Mouse (Mus musculus): ENCODE data around the gene Fgf10. TPM values are rescaled to one million over a fixed set of nuclear protein-coding genes. Genes with fewer than 3 reads are reported as not detected.

The Fgf10 gene
- polyA plus RNA-seq, 1 experiment, result 0.21 TPM

DNA sequence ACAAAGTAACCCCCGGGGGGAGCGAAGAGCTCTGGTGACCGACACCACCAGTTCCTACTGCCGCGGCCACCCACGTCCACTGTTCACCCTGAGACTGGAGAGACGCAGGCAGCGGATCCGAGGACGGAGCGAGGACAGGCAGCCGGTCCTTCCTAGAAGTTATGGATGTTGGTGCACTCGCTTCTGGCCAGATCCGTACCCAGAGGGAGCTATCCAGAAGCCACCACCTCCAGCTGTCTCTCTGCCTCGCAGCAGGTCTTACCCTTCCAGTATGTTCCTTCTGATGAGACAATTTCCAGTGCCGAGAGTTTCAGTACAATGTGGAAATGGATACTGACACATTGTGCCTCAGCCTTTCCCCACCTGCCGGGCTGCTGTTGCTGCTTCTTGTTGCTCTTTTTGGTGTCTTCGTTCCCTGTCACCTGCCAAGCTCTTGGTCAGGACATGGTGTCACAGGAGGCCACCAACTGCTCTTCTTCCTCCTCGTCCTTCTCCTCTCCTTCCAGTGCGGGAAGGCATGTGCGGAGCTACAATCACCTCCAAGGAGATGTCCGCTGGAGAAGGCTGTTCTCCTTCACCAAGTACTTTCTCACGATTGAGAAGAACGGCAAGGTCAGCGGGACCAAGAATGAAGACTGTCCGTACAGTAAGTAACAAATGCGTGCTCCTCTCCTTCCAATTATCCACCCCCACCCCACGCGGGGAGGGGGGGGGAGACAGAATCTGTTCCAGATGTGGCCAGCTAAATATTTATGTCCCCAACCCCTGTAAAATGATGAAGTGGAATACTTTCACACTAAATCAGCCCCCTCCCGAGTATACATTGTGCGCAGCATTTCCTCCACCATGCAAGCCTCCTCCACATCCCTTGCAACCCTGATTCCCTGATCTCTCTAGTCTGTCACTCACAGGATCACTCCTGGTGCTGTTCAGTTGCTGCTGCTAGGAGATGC lies 45.8 kb downstream of the Fgf10 start:
- WGBS, result 5% methylated on average over 31 of the region's 31 CpGs
- no peak for DNase-seq (ENCODE audit: low read depth, low spot score)

DNA sequence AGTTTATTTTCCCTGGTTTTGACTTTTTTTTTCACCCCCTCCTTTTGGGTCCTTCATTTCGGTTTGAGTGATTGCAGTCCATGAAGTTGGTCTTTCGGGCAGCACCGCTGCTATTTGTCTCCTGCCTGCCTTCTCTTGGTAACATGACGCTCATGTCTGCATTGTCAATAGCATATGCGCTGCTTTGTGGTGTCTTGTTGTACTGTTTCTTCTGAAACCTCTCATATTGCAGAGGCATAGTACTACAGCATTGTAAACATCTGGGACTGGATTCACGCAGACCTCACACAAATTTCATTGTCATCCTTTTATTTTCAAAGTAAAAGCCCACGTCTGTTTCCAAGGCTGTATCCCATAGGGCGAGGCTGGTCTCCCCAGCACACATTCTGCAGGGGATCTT lies 46.7 kb downstream of the Fgf10 start:
- WGBS, result 20% methylated on average over 8 of the region's 8 CpGs
- no peak for DNase-seq (ENCODE audit: low read depth, low spot score)

DNA sequence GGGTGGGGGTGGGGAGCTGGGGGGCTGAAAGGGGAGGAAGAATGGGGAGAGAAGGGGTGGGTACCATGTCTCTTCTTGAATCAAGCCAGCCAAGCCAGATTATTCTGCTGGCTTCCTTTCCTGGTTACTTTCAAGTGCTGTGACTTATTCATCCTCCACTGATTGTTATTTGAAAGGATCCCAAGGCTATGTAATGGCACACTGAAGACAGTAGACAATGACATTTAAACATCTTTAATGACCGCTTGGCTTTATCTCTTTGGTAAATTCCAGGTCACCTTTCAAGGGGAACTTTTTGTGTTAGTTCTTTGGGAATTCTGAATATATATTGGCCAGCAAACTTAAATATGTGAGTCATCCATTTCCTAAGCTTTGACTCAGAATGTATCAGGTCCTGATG lies 47.1 kb downstream of the Fgf10 start:
- no peak for DNase-seq (ENCODE audit: low read depth, low spot score)
- 64% methylated on average over 1 of the region's 1 CpGs for WGBS

DNA sequence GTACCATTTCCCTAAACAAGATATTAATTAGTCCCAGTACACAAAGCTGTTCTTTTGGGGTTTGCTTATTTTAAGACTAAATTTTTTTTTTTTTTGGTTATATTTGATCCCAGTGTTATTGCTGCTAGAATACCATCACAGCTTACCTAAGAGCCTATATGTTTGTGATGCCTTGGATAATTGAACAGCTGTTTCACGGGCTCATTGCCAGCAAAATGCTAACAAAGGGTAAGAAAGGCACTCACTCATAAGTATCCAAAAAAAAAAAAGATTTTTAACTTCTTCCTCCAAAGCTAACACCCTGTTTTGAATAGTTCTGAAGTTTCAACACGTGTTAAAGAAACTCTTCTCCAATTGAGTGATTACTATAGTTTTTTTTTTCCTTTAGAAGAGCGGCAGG lies 48.8 kb downstream of the Fgf10 start:
- DNase-seq (ENCODE audit: low read depth, low spot score), result no peak
- WGBS, result 53% methylated on average over 3 of the region's 3 CpGs

DNA sequence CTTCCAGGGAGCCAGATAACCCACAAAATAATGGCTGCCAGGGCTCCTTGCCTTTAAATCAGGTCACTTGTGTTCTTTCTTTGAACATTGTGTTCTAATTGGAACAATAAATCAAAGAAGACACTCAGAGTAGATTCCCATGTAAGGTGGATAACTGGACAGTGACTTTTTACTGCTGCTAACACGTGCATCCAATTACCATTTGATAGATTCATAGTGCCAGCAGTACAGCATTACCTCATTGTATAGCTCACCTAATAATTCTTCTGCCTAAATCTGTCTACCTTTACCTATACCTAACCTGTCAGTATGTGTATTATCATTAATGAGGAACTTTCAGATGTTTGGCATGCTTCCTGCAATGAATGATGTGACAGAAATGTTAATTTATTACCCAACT lies 52.1 kb downstream of the Fgf10 start:
- 31% methylated on average over 1 of the region's 1 CpGs for WGBS
- DNase-seq (ENCODE audit: low read depth, low spot score), result no peak

DNA sequence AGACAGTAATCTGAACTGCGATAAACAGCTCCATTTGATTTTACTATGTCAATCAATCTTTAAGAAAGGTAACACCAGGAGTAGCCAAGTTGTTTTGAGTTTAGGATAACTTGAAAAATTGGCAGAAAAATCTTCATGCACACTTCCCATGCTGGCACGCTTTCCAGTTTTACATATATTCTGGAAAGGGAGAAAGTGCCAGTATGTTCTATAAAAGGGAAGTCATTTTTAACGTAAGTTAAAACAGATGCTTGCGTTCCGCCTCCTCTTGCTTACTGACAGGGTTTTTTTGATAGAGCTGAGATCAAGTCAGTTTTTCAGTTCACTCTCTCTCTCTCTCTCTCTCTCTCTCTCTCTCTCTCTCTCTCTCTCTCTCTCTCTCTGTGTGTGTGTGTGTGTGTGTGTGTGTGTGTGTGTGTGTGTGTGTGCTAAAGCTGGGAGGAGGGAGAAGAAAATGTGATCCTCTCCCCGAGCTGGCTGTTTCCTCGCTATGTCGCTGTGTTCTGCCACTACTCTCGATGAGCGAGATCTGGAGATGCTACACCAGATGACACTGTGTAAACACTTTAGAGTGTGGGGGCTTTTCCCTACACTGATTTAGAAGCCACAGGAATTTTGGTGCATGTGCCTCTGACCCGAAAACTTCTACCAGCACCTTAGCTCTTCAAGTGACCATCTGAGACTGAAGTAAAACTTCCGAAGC lies 62.4 kb downstream of the Fgf10 start:
- 45% methylated on average over 12 of the region's 12 CpGs for WGBS
- no peak for DNase-seq (ENCODE audit: low read depth, low spot score)

DNA sequence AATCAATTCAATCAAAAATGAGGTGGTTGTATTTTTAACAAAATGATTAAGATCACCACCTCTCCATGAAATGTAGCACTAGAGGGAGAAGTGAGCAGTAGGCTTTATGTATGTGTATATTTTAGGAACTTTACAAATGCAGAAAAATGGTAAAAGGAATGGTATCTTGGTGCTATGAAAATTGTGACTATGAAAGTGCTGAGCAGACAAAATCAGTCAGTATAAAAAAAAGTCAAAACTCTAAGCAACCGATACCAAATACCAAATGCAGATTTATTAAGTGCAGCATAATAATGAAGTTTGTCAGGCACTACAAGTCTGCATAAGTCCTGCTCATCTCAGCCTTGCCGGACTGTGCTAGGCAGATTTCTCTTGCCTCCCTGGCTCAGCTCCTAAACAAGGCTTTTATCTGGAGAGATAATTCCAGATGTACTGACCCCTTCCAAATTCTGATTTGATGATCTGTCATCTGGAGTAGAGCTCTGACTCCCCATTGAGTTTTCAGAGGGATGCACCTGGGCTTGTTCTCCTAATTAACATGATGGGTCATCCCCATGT lies 70.3 kb downstream of the Fgf10 start:
- WGBS, result 78% methylated on average over 2 of the region's 2 CpGs
- no peak for DNase-seq (ENCODE audit: low read depth, low spot score)

DNA sequence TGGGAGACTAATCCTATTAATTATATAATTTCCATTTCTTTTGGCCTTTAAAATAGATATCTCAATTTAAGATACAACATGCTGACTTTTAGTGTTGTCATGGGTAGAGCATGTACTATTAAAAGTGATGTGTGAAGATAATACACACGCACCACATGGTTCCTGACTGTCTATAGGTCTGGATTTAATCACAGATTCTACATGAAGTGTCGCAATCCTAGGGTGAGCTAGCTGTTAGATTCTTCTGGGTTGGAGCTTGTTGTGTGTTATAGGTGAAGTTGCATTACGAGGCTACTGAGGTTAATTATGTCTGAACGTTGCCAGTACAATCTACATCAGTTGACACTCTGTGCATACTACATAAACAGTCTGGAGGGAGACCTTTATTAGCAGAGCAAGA lies 73.2 kb downstream of the Fgf10 start:
- no peak for DNase-seq (ENCODE audit: low read depth, low spot score)
- whole genome bisulfite sequencing, result 65% methylated on average over 4 of the region's 4 CpGs

DNA sequence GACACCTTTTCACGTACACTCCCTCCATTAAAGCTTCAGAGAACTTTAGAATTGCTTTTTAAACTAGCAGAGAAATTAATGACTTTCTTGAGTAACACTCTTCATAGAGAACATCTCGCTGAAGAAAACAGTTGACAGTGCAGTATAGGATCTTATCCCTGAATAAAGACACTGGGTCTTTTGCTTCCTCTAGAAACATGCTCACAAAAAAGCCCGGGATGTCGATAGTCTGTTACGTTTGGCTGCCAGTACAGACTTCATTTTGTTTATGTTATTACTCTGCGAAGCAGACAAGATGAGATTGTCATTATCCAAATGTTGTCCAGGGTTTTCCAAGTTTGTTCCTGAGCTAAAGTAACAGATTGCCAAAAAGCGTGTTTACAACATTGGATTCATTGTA lies 75.2 kb downstream of the Fgf10 start:
- WGBS, result 63% methylated on average over 7 of the region's 7 CpGs

DNA sequence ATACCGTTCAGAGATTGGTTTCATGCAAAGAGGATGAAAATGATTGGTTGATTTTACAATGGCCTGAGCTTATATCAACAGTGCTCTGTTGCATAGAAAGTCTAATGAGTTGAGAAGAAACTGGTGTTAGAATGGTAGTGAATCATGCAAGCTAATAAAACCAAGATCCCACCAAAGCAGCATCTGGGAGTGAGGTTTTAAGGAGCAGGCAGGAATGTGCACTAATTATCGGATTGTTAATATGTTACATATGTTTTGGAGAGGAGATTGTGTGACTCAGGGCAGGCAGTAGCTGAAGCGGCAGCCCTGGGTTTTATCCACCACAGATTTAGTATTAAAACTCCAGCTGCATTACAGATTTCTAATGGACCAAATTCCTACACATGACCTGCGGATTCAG lies 76.8 kb downstream of the Fgf10 start:
- DNase-seq (ENCODE audit: low read depth, low spot score), result no peak
- WGBS, result 78% methylated on average over 4 of the region's 4 CpGs

More for the DNA sequence above, 75.2 kb downstream of the Fgf10 start:
- no peak for DNase-seq (ENCODE audit: low read depth, low spot score)

DNA sequence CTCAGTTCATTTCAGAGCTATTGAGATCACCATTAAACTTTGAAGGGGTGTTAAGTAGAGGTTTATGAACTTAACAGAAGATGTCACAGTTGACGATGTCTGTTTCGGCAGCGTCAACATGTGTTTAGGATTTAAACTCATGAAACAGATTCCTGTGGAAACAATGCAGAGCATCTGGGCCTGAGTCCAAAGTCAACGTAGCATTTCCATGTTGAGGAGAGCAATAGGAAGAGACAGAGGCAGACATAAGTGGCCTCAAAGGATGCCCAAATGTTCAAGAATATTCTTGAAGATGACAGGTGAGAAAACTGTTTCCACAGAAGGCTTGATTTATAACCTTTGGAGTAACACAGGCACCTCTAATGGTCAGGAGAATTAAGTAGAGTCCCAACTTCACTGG lies 84.4 kb downstream of the Fgf10 start:
- DNase-seq (ENCODE audit: low read depth, low spot score), result no peak
- WGBS, result 60% methylated on average over 4 of the region's 4 CpGs

DNA sequence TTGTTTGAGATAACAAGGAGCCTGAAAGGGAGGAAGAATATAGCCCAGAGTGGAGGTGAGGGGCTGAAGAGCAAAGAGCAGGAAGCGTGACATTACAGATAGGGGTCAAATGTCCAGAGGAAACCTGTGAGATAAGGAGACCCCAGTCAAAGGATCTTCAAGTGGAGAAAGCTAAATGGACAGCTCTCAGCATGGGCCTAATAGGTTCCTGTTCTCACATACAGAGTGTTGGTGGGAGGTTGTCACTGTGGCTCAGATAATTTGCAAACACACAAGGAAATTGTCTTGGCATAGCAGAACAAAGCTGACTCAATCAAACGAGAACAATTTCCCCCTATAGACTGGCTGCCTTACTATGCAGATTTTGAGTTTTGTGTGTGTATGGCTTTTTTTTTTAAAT lies 89.4 kb downstream of the Fgf10 start:
- WGBS, result 25% methylated on average over 2 of the region's 2 CpGs
- DNase-seq (ENCODE audit: low read depth, low spot score), result no peak

DNA sequence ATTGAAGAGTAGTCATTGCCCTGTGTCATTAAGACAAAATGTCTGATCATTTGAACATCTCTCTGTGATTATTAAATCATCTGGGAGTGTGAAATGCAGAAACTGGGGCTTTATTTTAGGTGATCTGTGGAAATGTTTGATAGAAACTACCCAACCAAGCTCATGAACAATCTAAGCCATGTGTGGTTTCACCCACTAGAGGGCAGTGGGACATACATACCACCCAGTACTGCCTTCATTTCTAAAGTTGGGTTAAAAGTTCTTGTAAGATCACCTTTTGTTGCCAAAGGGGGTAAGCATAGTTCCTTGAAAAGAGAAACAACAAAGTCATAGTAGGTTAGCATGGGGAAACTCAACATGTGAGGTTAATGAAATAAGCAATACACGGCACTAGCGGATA lies 93.4 kb downstream of the Fgf10 start:
- no peak for DNase-seq (ENCODE audit: low read depth, low spot score)
- 92% methylated on average over 2 of the region's 2 CpGs for WGBS

DNA sequence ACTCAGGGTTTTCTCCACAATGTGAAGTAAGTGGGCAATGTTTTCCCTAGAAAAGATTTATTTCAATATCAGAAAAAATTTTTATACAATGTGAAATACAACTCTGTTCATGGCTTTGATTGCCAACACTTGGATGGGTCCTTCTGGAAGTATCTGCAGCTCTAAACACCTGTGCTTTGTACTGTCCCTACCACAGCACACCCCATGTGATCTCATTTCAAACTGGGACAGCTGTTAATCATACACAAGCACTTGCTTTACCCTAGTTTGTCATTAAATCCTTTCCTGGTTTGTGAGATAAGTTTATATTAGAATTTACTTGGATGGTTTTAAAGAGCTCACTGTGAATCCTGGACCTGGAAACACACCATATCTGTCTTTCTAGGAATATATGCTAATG lies 102.6 kb downstream of the Fgf10 start:
- DNase-seq (ENCODE audit: low read depth, low spot score), result no peak

DNA sequence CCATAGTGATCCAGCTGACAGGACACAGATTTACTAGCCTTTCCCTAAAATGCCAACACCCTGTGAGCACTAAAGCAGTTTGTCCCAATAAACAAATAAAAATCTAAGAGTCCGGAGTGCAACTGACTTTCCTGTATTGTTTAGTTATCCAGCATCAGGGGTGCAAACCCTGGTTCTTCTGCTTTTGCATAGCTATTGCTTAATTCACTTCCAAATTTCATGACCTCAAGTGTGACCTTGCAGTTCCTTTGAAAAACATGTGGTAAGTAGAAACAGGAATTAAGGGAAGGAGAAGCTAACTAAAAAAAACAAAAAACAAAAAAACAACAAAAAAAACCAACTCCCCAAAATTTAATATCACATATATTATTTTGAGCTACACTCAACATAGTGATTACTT lies 105.6 kb downstream of the Fgf10 start:
- WGBS, result 18% methylated on average over 1 of the region's 1 CpGs
- no peak for DNase-seq (ENCODE audit: low read depth, low spot score)

DNA sequence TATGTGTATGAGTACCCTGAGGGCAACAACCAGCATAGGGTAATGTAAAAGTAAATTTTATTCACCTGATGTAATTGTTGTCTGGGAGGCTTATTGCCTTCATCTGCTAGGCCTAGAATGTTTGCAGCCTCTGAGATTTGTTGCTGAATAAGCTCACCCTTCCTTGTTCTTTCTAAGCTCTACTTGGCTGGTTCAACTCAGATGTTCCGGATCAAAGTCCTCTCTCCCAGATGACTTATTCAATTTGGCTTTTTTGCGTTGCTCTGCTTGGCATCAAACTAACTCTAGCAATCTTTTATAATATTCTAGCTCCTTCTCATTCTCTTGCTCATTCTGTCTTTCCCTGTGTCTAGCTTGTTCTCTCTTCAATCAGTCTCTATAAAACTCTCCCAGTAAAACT lies 109.6 kb downstream of the Fgf10 start:
- DNase-seq (ENCODE audit: low read depth, low spot score), result no peak
- WGBS, result 77% methylated on average over 2 of the region's 2 CpGs

DNA sequence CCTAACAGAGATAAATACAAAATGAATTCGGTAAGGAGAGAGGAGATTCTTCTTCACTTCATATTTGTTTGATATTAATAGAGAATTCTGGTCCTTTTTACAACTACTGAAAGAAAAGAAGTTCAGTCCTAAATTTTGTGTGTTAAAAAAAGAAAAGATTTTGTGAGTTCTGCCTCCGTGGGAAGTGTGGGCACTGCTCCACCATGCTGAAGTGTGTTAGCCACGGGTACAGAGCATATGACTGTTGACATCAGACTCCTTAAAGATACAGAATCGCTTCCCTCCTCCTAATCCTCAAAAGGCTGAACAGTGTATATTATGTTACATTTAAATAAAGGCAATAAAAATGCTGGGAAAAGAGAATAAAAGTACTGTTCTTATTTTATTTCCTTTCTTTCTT lies 122.2 kb downstream of the Fgf10 start:
- no peak for DNase-seq (ENCODE audit: low read depth, low spot score)
- 48% methylated on average over 4 of the region's 4 CpGs for WGBS

DNA sequence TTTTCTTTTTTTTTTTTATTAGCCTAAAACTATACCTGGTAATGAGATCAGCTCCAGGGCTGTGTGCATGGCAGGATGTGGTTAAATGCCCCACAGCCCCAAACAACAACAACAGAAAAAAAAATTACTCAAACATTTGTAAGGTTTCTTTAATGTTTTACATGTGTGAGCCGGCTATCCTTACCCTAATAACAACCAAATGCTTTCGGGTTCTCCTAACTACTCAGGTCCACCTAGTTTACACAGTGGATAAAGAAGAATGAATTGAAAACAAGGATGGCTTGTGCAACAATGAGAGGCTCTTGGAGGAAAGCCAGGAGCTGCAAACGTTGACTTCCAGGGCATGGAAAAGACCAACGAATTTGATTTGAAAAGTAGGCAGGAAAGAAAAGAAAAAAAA lies 122.6 kb downstream of the Fgf10 start:
- no peak for DNase-seq (ENCODE audit: low read depth, low spot score)
- WGBS, result 15% methylated on average over 4 of the region's 4 CpGs

DNA sequence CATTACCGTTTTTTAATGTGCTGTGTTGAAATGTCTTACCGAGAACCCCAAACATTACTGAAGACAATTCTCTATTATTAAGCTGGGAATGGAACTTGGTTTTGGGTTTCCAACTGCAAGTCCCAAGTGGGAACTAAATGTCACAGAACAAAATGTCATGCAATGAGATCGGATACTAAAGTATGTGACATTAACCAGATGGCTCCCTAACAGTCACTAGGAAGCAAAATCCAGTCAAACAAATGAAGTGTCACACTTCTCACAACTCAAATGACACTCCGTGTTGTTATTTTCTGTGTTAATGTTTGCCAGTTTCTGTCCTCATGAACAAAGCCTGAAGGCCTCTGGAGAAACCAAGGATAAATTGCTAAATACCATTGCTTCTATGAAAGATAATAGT lies 130.6 kb downstream of the Fgf10 start:
- 82% methylated on average over 4 of the region's 4 CpGs for WGBS
- DNase-seq (ENCODE audit: low read depth, low spot score), result no peak

DNA sequence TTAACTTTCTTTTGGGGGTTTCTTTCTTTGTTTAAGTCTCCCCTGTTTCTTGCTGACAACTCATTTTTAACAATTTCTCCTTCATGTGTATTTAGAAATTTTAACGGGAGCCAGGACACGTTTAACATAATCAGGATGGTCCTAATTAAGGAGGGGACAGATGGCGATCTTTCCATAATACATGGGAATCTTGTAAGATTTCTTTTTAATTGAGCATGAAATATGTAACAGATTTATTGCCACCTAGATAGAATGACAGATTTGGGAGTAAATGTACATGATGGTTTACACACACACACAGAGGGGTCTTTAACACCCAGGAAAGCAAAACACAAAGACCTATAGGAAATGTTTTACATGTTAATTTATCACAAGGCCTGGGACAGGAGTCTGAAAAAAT lies 137.1 kb downstream of the Fgf10 start:
- DNase-seq (ENCODE audit: low read depth, low spot score), result no peak
- WGBS, result 80% methylated on average over 3 of the region's 3 CpGs

DNA sequence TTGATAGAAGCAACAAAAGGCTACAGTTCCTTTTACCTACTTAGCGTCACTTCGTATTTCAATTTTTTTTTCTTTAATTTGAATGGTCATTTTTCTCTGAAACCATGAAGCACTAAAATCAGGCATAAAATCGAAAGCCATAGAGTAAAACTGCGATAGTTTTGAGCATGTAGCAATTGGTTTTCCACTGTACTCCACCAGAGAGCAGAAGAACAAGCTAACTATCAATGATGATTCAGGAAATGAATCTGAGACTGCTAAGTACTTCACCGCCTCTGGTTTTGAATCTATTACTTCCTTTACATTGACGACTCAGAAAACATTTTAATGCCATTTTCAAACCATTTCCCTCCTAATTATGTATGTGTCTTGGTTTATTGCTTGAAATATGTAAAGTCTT lies 150.2 kb downstream of the Fgf10 start:
- DNase-seq (ENCODE audit: low read depth, low spot score), result no peak
- 82% methylated on average over 6 of the region's 6 CpGs for WGBS
